Mouse (Mus musculus) kidney, postnatal 4 days (tissue): ENCODE results near the gene Olfr643.

Source experiments
- DNase-seq, 2 experiments: peaks; one replicate each; pipeline ENCODE4 v3.0.0; 2021; ENCODE audit warnings: mixed read lengths in 2 of 2

The Olfr643 gene

DNA sequence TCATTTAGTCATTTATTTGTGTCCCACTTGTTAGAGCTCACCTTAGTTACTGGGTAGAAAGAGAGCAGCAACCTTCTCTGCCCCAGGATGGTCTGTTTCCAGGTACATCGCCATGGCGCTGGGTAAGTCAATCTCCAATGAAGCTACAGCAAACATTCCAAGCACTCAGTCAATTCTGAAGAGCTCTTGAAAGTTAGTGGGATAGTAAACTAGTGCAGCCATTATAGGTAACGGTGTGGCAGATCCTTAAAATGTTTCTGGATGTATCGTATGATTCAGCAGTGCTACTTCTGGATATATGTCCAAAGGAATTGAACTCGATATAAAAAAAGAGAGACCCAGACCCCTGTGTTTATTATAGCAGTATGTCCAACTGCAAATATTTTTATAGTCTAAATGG lies at the start of gene Olfr643:
TSS of gene Olfr643 (minus strand) at position 101 of the 400 bp plus-strand sequence.
- no peak for DNase-seq

DNA sequence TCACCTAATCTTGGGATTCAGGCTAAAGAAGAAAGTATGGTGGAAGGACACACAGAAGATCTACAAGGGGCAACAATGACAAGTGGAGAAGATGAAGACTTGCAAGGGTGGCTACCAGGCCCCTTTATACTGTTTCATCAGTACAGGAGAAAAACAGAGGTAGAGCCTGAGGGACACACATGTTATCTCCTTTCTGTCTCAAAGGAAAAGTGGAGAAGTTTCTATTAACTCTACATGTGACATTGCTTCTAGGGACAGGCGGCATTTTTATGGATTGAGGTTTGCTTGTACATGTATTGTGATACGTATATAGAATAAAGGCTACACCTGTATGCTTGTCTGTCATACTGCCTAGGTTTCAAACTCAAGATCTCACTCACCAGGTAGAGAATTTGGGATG lies 46.1 kb upstream of the Olfr643 start, which contains the start of gene Olfr648:
TSS of gene Olfr648 (minus strand) at position 101 of the 400 bp plus-strand sequence.
- DNase-seq, result no peak

DNA sequence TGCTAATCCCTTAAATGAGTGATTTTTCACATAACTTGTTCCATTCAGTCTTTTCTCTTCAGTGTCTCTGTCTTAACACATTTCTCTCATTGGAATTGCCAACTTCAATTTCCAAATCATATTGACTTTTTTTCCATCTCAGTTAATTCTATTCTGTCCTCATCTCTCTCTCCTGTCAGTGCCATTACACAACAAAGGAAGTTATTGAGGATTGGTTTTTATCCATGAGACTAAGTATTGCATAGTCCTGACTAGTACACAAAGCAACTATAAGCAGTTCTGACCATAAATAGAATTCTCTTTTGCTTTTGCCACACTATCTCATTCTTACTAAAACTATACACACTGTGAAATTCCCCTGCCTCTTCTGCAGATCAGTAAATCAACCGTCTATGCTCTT lies 41.9 kb upstream of the Olfr643 start:
- DNase-seq, result no peak

DNA sequence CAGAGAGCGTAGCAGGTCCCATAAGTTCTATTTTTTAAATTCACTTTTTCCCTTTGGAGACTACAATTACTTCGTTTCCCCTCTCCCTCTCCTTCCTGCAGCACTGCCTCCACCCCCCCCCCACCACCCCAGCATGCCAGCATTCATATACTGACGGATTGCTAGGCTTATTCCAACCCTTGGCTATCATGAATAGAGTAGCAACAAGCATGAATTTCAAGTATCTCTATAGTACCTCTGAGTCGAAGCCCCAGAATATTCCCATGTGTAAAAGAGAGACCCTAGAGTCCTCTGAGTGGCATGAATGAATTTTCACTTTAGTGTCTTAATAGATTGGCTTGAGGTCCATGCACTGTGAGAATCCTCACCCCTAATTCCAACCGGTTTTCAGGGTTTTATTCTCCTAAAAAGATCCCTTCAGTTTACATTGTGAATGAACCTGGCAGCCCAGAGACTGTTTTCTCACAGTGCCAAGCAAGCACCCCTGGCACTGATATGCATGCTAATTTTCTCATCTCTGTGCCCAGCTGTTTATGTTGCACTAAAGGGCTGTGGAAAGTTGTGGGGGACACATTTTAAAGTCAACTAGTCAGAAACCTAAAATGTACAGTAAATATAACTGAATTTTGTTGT lies 41.3 kb upstream of the Olfr643 start:
- no peak for DNase-seq

DNA sequence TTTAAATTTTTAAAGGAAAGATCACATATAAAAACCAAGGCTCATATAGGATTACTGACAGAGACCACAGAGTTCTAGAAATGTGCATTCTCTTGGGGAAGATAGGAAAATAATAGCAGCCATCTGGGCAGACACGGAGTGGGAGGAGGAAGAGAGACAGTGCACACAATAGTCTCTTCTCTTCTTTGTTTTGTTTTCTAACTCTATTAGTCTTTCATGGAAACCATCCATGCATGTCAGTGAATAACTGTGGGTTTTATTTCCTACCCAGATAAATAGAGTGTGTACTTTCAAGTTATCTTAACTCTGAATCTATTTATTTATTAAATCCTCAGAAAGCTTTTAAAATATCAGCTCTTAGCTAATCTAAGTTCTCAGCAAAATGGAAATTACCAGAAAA lies 37.9 kb upstream of the Olfr643 start:
- no peak for DNase-seq

DNA sequence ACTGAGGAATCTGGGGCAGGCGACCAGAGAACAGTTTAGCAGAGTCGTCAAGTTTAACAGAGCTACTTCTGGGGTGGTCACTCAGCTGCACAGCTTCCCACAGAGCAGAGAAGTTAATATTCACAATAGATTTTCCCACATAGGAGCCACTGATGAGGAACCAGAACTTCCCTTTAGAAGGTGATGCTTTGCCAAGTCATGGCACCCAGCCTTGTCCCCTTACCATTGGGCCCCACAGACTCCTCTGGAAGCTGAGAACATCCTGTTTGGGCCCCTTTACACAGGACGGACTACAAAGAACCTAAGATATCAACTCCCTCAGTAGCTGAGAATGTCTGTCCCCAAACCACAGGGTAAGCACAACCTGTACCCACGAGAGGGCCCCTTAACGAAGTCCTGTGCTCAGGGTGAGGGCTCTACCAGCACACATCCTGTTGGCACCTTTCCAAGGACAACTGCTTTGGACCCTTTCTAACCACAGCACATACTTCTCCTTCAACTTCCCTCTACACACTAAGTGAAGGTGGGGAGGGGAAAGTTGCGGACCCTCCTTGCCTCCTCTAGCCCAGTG lies 32.5 kb upstream of the Olfr643 start:
- DNase-seq, result no peak

DNA sequence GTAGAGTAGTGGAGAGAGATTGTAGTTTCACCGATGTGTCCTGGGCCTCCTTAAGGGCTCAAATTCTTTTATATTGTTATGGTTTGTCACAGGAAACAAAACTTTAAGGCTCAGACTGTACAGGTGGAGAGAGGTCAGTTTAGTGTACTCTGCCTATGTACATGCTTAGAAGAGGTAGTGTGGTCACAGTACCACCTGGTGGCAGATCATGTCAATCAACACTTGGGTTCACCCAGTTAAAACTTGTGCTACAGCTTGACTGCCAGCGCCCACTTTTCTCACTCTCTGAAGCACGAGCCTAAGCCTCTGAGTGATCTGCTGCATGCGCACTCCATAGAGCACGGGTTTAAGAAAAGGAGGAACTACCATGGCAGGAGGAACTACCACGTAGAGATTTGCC lies 29.9 kb upstream of the Olfr643 start:
- no peak for DNase-seq

DNA sequence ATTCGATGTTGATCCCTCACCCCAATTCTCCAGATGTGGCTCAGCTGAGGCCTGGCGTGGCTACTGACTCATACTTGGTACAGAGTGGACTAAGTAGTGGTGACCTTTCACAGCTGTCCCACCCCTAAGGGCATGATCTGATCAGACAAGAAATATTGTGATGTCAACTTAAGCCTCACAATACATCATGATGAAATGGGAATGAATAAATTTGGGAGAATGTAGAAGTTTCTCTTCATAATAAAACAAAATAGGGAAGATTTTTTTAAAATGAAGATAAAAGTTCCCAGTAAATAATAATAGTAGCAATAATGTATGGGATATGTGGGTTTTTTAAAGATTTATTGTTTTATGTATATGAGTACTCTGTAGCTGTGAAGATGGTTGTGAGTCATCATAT lies 13.3 kb upstream of the Olfr643 start, which contains the start of gene Ubqlnl:
TSS of gene Ubqlnl (minus strand) at position 101 of the 400 bp plus-strand sequence.
- no peak for DNase-seq

DNA sequence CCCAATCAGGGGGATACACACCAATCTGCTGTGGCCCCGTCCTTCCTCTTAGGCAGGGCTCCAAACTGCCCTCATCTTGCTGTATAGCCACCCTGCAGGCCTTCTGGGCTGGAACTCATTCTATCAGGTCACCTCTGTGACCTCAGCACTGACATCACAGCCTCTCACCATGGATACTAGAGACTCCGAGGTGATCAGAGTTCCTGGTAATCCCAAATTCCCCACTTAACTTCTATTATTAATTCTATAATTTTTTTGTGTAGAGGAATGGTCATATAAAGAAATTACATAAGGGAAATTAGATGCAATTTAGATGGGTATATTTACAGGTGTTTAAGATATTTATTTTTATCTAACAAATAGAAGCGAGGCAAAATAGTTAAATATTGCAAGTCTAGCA lies 6.0 kb upstream of the Olfr643 start, which contains the start of gene Ubqln3:
TSS of gene Ubqln3 (minus strand) at position 101 of the 400 bp plus-strand sequence.
- no peak for DNase-seq

DNA sequence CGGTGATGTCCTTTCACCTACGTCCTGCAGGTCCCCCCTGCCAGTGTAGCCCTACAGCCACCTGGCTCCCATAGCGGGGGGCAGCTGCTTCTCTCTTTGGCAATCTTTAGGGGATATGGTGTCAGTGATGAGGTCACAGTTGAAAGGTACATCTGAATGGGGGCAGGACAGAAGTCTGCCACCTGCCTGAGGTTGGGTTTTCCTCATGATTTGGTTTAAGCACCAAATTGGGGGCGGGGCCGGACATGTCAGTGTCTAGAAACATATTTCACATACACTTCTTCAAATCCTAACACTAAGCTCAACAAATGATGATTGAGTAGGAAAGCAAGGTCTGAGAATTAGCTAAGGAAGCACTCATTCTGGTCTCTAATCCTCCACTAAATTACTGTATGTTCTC lies 7.5 kb downstream of the Olfr643 start, which contains the start of gene Ubqln5:
TSS of gene Ubqln5 (minus strand) at position 101 of the 400 bp plus-strand sequence.
- no peak for DNase-seq

DNA sequence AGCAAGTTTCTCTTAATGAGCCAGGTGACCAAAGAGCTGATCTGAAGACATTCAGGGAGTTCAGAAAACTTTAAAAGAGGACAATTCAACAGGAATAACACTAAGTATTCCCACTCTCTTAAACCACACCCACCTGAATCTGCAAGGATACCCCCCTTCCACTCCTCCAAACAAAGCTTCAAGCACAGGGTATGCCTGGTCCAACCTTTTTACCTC lies 32.5 kb downstream of the Olfr643 start, which contains the start of gene Olfr646:
TSS of gene Olfr646 (plus strand) at position 117 of the 216 bp plus-strand sequence.
- no peak for DNase-seq

DNA sequence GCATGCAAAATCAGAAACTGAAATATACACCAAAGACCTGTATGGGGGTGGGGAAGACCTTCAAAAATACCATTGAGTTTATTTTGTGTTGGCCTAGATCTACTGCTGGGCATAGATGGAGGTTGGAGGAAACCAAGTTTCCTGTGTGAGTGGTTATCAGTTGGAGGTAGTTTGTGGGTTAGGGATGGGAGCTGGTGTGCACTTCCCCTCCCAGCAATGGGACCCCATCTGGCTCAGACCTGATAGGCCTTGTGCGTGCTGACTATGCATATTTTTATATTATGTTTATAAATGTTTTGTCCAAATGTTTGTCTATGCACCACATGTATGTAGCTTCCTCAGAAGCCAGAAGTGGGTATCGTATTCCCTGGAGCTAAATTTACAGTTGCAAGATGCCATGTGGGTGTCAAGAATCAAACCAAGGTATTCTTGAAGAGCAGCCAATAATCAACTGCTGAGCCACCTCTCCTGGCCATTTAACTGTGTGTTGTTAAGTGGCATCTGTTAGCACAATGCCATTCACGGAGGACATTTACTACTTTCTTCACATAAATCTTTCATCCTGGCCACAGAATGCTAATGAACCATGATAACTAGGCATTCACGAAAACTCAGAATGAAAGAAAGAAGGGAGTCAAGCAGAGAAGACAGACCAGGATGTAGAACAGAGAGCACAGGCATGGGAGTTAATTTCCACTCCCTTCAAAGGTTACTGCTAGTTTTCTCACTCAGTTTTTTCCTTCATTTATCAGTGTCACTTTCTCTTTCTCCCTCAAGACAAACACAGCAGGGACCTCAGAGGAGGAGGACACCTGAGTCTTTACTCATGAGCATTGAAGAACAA lies 33.1 kb downstream of the Olfr643 start:
- no peak for DNase-seq

DNA sequence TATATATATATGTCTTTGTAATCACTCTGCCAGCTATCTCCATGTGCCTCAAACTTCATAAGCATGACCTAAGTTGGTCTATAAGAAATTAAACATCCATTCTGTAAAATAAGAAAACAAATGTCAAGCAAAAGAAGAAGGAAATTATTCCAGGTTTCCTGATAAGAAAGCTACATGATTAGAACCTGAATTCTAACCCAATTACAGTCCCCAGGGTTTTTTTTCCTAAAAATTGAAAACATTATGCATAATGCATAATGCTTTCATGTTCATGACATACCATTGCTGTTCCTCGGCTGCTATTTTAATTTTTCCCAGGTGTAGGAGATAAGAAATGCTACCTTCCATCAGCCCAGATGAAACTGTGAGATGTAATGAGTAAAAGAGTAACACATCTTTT lies 51.8 kb downstream of the Olfr643 start, which contains the start of gene Olfr645:
TSS of gene Olfr645 (minus strand) at position 101 of the 400 bp plus-strand sequence.
- no peak for DNase-seq

DNA sequence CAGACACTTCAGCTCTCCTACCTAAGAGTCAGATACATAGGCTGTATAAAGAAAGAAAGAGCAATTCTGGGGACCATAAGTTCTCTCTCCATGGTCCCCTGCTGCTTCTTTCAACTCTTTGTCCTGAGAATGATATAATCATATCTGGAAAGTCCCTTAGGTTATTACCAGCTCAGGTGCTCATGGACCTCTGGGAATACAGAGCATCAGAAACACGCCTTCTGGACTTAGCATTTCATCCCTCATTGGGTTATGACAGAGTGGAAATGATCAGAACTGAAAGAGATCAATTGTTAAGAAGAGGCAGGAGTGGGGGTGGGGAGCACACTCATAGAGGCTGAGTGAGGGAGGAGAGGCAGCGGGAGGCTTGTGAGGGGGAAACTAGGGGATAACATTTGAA lies 65.4 kb downstream of the Olfr643 start, which contains the start of gene Olfr644:
TSS of gene Olfr644 (minus strand) at position 101 of the 400 bp plus-strand sequence.
- no peak for DNase-seq

DNA sequence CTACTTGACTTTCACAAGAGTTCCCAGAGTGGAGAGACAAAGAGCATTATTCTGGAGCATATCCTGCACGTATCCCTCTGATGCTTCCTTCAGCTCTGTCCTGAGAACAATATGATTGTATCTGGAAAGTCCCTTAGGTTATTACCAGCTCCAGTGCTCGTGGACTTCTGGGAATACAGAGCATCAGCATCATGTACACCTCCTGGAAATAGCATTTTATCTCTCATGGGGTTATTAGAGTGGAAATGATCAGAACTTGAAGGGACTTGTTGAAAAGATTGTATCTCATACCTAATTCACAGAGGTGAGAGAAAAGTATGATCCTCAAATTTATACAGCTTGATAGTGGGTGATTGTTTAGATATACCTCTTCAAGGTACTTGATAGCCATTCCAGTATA lies 75.9 kb downstream of the Olfr643 start, which contains the start of gene 4930516K23Rik:
TSS of gene 4930516K23Rik (minus strand) at position 101 of the 400 bp plus-strand sequence.
- DNase-seq, result no peak

DNA sequence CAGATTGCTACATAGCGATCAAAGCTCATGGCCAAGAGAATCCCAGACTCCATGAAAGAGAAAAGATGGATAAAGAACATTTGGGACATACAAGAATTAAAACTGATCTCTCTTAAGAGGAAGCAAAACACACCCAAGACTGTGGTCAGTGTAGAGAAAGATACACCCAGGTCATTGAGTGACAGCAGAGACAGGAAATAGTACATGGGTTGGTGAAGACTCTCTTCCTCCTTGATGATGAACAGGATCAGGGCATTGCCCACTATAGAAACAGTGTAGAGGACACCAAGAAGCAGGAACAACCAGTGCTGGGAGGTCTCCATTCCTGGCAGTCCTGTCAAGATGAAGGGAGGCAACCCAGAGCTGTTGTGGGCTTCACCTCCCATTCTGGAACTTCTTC lies 78.0 kb downstream of the Olfr643 start:
- no peak for DNase-seq

DNA sequence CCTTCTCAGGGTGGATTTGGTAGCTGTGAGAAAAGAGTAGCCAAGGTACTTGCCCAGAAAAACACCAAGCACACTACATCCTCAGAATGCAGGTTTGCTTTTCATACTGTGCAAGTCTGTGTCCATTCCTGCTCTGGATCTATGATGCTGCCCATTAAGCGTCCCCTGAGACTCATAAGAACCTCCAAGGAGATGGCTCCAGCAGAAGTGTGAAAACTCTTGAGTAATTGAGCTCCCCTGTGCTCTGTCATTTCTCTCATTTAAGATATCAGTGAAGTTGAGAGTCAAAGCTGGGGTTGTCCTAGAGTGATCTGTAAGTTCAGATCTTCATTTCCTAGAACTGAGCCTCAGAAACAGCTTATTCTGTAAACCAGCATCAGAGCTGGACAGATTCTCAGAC lies 84.6 kb downstream of the Olfr643 start, which contains the start of gene Olfr642:
TSS of gene Olfr642 (minus strand) at position 101 of the 400 bp plus-strand sequence.
- DNase-seq, result no peak

DNA sequence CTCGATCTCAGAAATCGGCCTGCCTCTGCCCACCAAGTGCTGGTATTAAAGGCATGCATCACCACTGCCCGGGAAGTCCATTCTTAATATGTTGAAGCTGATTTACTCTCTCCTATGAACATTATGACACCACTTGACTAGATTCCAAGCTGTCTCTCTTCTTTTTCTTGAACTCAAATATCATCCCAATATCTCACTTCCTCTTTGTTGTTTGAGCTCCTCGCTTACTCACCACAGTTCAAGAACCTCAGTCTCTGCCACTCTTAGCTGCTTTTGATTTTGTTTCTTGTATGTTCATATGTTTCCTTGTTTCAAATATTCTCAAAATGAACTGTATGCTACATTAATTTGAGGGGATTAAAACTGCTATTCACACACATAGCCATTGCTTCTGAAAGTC lies 86.5 kb downstream of the Olfr643 start:
- no peak for DNase-seq

DNA sequence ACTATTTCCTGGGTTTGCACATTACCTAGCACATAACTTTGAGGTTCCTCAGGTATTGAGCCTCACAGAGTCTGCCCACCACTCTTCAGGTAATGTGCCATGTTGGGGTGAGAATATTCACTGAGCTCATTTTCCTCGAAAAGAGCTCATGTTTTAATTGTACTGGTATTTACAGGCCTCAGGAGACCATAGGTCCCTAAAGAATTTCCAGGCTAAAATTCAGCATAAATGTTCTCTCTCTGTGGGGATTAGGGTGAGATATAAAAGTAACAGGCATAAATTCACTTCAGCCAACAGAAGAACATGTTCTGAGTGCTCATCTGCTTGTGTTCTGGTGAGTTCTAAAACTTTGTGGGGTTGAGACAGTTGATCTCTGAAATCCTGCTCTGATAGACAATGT lies 102.1 kb downstream of the Olfr643 start, which contains the start of gene Olfr641:
TSS of gene Olfr641 (plus strand) at position 301 of the 400 bp plus-strand sequence.
- DNase-seq, result no peak

DNA sequence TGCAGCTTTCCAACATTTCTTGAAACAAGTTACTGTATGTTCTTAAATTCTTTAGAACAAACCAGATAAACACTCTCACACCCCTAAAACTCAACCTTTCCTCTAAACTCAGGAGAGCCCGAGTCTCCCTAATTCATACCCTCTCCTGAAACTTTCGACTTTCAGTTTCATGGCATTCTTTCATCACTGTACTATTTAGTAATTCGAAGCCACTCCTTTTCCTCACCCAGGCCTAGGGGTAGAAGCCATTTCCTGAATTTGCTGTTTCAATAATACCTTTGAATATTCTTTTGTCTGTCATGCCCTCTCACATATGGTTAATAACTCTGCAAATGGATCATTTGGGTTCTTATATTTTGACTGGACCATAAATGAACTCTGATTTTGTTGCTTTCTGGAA lies 110.2 kb downstream of the Olfr643 start:
- DNase-seq, result no peak

DNA sequence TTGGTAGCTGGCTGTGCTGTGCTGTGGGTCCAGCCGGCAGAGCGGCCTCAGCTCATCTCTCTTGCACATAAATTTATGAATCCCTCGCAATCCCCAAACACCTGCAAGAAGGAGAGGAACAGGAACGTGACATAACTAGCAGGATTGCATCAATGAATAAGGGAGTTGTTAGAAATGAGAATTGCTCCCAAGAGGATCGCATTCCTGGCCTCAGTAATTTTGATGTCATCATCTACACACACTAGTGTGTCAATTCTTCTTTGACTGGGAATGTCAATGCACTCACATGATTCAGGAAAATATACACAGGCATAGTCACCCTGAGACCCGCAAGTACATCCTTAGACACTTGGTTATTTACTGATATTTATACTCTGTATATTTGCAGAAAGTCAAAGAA lies 111.7 kb downstream of the Olfr643 start, which contains the start of gene Olfr640:
TSS of gene Olfr640 (minus strand) at position 101 of the 400 bp plus-strand sequence.
- no peak for DNase-seq

DNA sequence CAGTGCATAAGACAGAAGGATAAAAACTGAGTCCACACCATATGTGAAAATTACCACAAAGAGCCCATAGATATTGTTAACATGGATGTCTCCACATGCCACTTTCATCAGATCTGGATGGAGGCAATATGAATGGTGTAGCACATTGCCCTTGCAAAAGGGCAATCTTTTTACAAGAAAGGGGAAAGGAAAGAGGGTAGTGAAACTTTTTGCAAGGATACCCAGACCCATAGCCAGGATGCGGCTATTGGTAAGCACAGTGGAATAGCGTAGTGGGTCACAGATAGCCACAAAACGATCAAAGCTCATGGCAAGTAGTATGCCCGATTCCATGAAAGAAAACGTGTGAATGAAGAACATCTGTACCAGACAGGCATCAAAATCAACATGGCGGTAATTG lies 115.6 kb downstream of the Olfr643 start:
- DNase-seq, result no peak

DNA sequence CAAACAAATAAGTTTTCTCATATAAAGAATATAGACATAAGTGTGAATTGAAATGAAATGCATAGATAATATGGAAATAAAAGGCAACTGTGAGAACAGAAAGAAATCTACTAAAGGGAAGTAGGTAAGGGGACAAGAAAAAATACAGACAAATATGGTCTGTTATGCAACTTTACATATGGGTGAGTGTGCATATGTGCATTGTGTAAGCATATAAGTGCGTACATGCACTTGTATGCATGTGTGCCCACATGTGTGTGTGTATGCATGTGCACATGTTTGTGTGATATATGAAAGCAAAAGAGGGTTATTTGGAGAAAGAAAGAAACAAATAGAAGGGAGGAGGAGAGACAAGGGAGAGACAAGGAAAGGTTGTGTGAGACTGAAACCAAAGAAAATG lies 118.3 kb downstream of the Olfr643 start:
- no peak for DNase-seq
